Mouse (Mus musculus) cortical plate, adult 2 months (tissue): ENCODE measurements at regions not wholly inside any gene's neighbourhood (a gene's known extent, or its start where the extent isn't known, plus 50 kb on each side); places are given as distances from the start of the nearest gene placed in this dataset.

Source experiments
- CTCF ChIP-seq: fragments of 200-500 bp; IDR thresholded peaks from 2 replicates; pipeline ENCODE4 v1.5.1; 2011; ENCODE audit warnings: mild to moderate bottlenecking, control low read depth, low read length; ENCODE audit not compliant: insufficient read depth; ENCODE audit errors: extremely low read depth
- POLR2A ChIP-seq: fragments of 200-500 bp; IDR thresholded peaks from 2 replicates; pipeline ENCODE4 v1.6.1; 2011; ENCODE audit warnings: mild to moderate bottlenecking, low read length, control low read depth; ENCODE audit not compliant: insufficient read depth; ENCODE audit errors: extremely low read depth

DNA sequence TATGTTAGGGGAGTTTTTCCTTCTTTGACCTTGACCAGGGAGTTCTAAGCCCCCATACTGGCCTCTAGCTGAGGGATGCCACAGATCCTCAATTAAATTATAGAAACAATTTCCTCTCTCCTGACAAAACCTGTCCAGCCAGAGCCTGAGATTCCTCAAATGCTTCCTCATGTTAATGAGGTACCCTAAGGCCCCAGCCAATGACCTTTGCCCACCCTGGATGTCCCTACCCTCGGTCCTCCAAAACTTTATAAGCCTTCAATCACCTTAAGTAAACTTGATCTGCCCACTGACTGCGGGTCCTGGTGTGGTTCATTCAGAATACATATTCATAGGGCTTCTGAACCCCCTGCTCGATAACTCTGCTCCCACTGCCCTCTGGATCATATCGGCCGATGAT, 227.7 kb upstream of the Vstm2b start:
- TF ChIP-seq POLR2A (no peak), CTCF (no peak)
